24 mouse cellular contexts compared by ENCODE assay signal in the genomic region with DNA sequence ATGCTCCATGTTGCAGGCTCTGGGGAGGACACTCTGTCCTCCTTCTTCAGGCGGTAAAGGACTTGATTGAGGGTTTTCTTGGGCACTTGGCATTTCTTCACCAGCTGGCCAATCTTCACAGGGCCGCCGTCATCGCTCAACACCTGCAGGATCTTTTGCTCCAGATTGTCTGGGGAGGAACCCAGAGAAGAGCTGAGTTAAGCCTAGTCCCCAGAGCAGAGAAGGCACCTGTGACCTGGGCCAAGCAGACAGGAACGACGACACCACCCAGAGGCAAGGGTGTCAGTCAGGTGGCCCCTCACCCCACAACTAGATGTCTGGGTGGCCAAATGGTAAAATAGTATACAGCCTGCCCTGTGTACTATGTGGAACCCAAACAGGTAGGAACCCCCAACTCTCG. TPM values are rescaled to one million over a fixed set of nuclear protein-coding genes. Genes with fewer than 3 reads are reported as not detected.
DNase-seq lines count a peak whose midpoint lies in the region; ATAC-seq and TF ChIP-seq lines count a peak whose summit lies in the region.
"Had no signal": no experiment of that assay in that cellular context is flagged by ENCODE, and none has a peak within 500 bp of the region (broad histone marks: within the 10 kb centered on the region; RNA-seq: fewer than 3 reads in every experiment).

No protein-coding gene starts in this region.

- no peak overlapping the region for H3K27ac ChIP-seq in hindbrain, embryonic 10.5 days
- no peak overlapping the region for H3K27ac ChIP-seq in hindbrain, embryonic 11.5 days (ENCODE audit: low read depth, low read length)
- no peak overlapping the region for H3K27ac ChIP-seq in neural tube, embryonic 11.5 days (ENCODE audit: low read depth, low read length)
- no peak overlapping the region for H3K27ac ChIP-seq in neural tube, embryonic 15.5 days (replicated peaks)
- H3K27ac ChIP-seq in stomach, postnatal 0 days (replicated peaks) = no peak overlapping the region
- H3K27ac ChIP-seq in layer of hippocampus, adult 2 months = no peak overlapping the region
- H3K27ac ChIP-seq: forebrain, embryonic 15.5 days; hindbrain, postnatal 0 days; limb, embryonic 12.5 days; liver, embryonic 15.5 days; midbrain, embryonic 15.5 days had no signal

- H3K36me3 ChIP-seq in hindbrain, embryonic 10.5 days = no peaks in the 10 kb centered on the region
- no peaks in the 10 kb centered on the region for H3K36me3 ChIP-seq in hindbrain, embryonic 11.5 days (ENCODE audit: control insufficient read depth, insufficient read depth, low read length)
- H3K36me3 ChIP-seq in neural tube, embryonic 11.5 days (ENCODE audit: control insufficient read depth, insufficient read depth, low read length) = no peaks in the 10 kb centered on the region
- H3K36me3 ChIP-seq in neural tube, embryonic 15.5 days = no peaks in the 10 kb centered on the region
- H3K36me3 ChIP-seq in stomach, postnatal 0 days (ENCODE audit: control insufficient read depth, insufficient read depth, low read length) = no peaks in the 10 kb centered on the region
- H3K36me3 ChIP-seq: forebrain, embryonic 15.5 days; limb, embryonic 12.5 days; liver, embryonic 15.5 days; midbrain, embryonic 15.5 days had no signal

- no peaks in the 10 kb centered on the region for H3K9me3 ChIP-seq in hindbrain, embryonic 10.5 days
- H3K9me3 ChIP-seq in hindbrain, embryonic 11.5 days (ENCODE audit: control insufficient read depth, low read length) = no peaks in the 10 kb centered on the region
- H3K9me3 ChIP-seq in neural tube, embryonic 11.5 days (ENCODE audit: control insufficient read depth, low read length) = no peaks in the 10 kb centered on the region
- no peaks in the 10 kb centered on the region for H3K9me3 ChIP-seq in neural tube, embryonic 15.5 days (replicated peaks)
- no peaks in the 10 kb centered on the region for H3K9me3 ChIP-seq in stomach, postnatal 0 days (ENCODE audit: control insufficient read depth, low read length)
- H3K9me3 ChIP-seq: forebrain, embryonic 15.5 days; liver, embryonic 15.5 days; midbrain, embryonic 15.5 days had no signal

- no peak overlapping the region for H3K4me2 ChIP-seq in hindbrain, embryonic 11.5 days (replicated peaks; ENCODE audit: low read depth, low read length)
- no peak overlapping the region for H3K4me2 ChIP-seq in neural tube, embryonic 11.5 days (ENCODE audit: low read depth)
- H3K4me2 ChIP-seq in neural tube, embryonic 15.5 days = no peak overlapping the region
- H3K4me2 ChIP-seq in stomach, postnatal 0 days (replicated peaks; ENCODE audit: low read depth) = no peak overlapping the region
- H3K4me2 ChIP-seq: forebrain, embryonic 15.5 days; limb, embryonic 12.5 days; liver, embryonic 15.5 days; midbrain, embryonic 15.5 days had no signal

- no peak for TF ChIP-seq EP300 in stomach, postnatal 0 days (optimal IDR thresholded peaks at IDR 0.05)

- WGBS in hindbrain, embryonic 10.5 days = 86% methylated on average over 7 of the region's 7 CpGs
- 92% methylated on average over 7 of the region's 7 CpGs for WGBS in hindbrain, embryonic 11.5 days
- 87% methylated on average over 7 of the region's 7 CpGs for WGBS in neural tube, embryonic 11.5 days
- 89% methylated on average over 7 of the region's 7 CpGs for WGBS in neural tube, embryonic 15.5 days
- WGBS in stomach, postnatal 0 days = 89% methylated on average over 7 of the region's 7 CpGs

- H3K27me3 ChIP-seq in hindbrain, embryonic 10.5 days (ENCODE audit: insufficient read depth, poor library complexity, severe bottlenecking) = peaks cover 8% of the 10 kb centered on the region
- H3K27me3 ChIP-seq in hindbrain, embryonic 11.5 days (ENCODE audit: control insufficient read depth, insufficient read depth, low read length) = no peaks in the 10 kb centered on the region
- H3K27me3 ChIP-seq in neural tube, embryonic 11.5 days (ENCODE audit: control insufficient read depth, insufficient read depth, low read length) = no peaks in the 10 kb centered on the region
- no peaks in the 10 kb centered on the region for H3K27me3 ChIP-seq in neural tube, embryonic 15.5 days (replicated peaks)
- no peaks in the 10 kb centered on the region for H3K27me3 ChIP-seq in stomach, postnatal 0 days (ENCODE audit: control insufficient read depth, insufficient read depth, low read length)
- H3K27me3 ChIP-seq: forebrain, embryonic 15.5 days; midbrain, embryonic 15.5 days had no signal

- DNase-seq in hindbrain, embryonic 10.5 days (ENCODE audit: low spot score) = peak; percentile 1
- no peak for DNase-seq in hindbrain, embryonic 11.5 days (ENCODE audit: low spot score)
- peak; percentile 6 for DNase-seq in neural tube, embryonic 11.5 days (ENCODE audit: low spot score)
- peak; percentile 6 for DNase-seq in urinary bladder, postnatal 10 days (ENCODE audit: low spot score)
- DNase-seq in urinary bladder, postnatal 25 days (ENCODE audit: low spot score) = no peak
- DNase-seq in stomach, postnatal 0 days (ENCODE audit: low spot score) = peak; percentile 11
- no peak for DNase-seq in layer of hippocampus, adult 2 months (ENCODE audit: low spot score in 2 of 2)
- DNase-seq: adrenal gland, postnatal 10 days; cerebellum, adult 9-10 months; heart, postnatal 4 days; kidney, adult 8-10 months; layer of hippocampus, adult 9-11 months; right cerebral cortex, postnatal 25 days had no signal

- H3K4me1 ChIP-seq in hindbrain, embryonic 10.5 days (replicated peaks) = peaks cover 4% of the 10 kb centered on the region
- H3K4me1 ChIP-seq in hindbrain, embryonic 11.5 days (replicated peaks; ENCODE audit: control insufficient read depth, insufficient read depth, low read length) = no peaks in the 10 kb centered on the region
- no peaks in the 10 kb centered on the region for H3K4me1 ChIP-seq in neural tube, embryonic 11.5 days (ENCODE audit: control insufficient read depth, insufficient read depth, low read length)
- H3K4me1 ChIP-seq in neural tube, embryonic 15.5 days = no peaks in the 10 kb centered on the region
- no peaks in the 10 kb centered on the region for H3K4me1 ChIP-seq in stomach, postnatal 0 days (replicated peaks; ENCODE audit: control insufficient read depth, insufficient read depth)
- H3K4me1 ChIP-seq: forebrain, embryonic 15.5 days; limb, embryonic 12.5 days; liver, embryonic 15.5 days; midbrain, embryonic 15.5 days had no signal

- no peak overlapping the region for H3K4me3 ChIP-seq in hindbrain, embryonic 10.5 days
- H3K4me3 ChIP-seq in hindbrain, embryonic 11.5 days (ENCODE audit: low read depth, low read length) = no peak overlapping the region
- H3K4me3 ChIP-seq in neural tube, embryonic 11.5 days (ENCODE audit: low read depth, low read length) = no peak overlapping the region
- no peak overlapping the region for H3K4me3 ChIP-seq in neural tube, embryonic 15.5 days (replicated peaks)
- no peak overlapping the region for H3K4me3 ChIP-seq in stomach, postnatal 0 days (ENCODE audit: low read depth, low read length)
- no peak overlapping the region for H3K4me3 ChIP-seq in layer of hippocampus, adult 2 months
- H3K4me3 ChIP-seq: forebrain, embryonic 15.5 days; limb, embryonic 12.5 days; liver, embryonic 15.5 days; midbrain, embryonic 15.5 days; myocyte had no signal

- no peak for ATAC-seq in hindbrain, embryonic 11.5 days (ENCODE audit: low FRiP score)
- no peak for ATAC-seq in neural tube, embryonic 11.5 days (ENCODE audit: insufficient read depth, low FRiP score, low TSS enrichment)
- no peak for ATAC-seq in neural tube, embryonic 15.5 days (ENCODE audit: low FRiP score)
- ATAC-seq in stomach, postnatal 0 days (ENCODE audit: low FRiP score, low TSS enrichment) = no peak
- ATAC-seq: activated CD4-positive, CD25-positive, alpha-beta regulatory T cell, adult 4 months; forebrain, embryonic 15.5 days; hindbrain, postnatal 0 days; midbrain, embryonic 15.5 days had no signal

- no peak overlapping the region for H3K9ac ChIP-seq in hindbrain, embryonic 11.5 days (ENCODE audit: low read depth, low read length)
- H3K9ac ChIP-seq in neural tube, embryonic 11.5 days (ENCODE audit: low read length) = no peak overlapping the region
- H3K9ac ChIP-seq in neural tube, embryonic 15.5 days (replicated peaks) = no peak overlapping the region
- H3K9ac ChIP-seq in stomach, postnatal 0 days (ENCODE audit: low read length) = no peak overlapping the region
- H3K9ac ChIP-seq: forebrain, embryonic 15.5 days; limb, embryonic 12.5 days; liver, embryonic 15.5 days; midbrain, embryonic 15.5 days had no signal

- no peak for TF ChIP-seq CTCF in stomach, postnatal 0 days (IDR thresholded peaks at IDR 0.05; ENCODE audit: low read depth)
- no peak for TF ChIP-seq CTCF in layer of hippocampus, adult 2 months (conservative IDR thresholded peaks at IDR 0.05)

RNA-seq across cellular contexts. Expression of a gene that starts 1.9 kb away (rescaled TPM):
- polyA plus RNA-seq in hindbrain, embryonic 10.5 days (2016; fragmentation: Nextera tagmentation; extraction: Ambion mirVana) = 0.17 and 0.73 TPM in 2 replicates
- polyA plus RNA-seq in hindbrain, embryonic 11.5 days (2014; fragmentation: Nextera tagmentation; extraction: Ambion mirVana) = 0.33 TPM in 1 of 2 replicates, not detected in the other
- polyA plus RNA-seq in neural tube, embryonic 11.5 days (2014; fragmentation: Nextera tagmentation; extraction: Ambion mirVana) = not detected in 2 replicates
- 0.08 and 3.6 TPM in 2 replicates for polyA plus RNA-seq in neural tube, embryonic 15.5 days (2015; fragmentation: Nextera tagmentation; extraction: Ambion mirVana)
- 4.6 and 5.0 TPM in 2 replicates for polyA plus RNA-seq in stomach, postnatal 0 days (2015; fragmentation: Nextera tagmentation; extraction: Ambion mirVana)
- under 1 TPM in 1 of 2 experiments, not detected in 1; 0.28 TPM for total RNA-seq in layer of hippocampus, adult 2 months (2021)
- total RNA-seq: hindbrain, postnatal 0 days had no signal
- polyA plus RNA-seq: embryonic facial prominence, embryonic 11.5 days; heart, embryonic 14.5 days; limb, embryonic 12.5 days had no signal

RNA-seq across cellular contexts. Expression of a gene that starts 59.5 kb away (rescaled TPM):
- polyA plus RNA-seq in hindbrain, embryonic 10.5 days (2016; fragmentation: Nextera tagmentation; extraction: Ambion mirVana) = 1.3 and 2.9 TPM in 2 replicates
- 3.4 and 5.0 TPM in 2 replicates for polyA plus RNA-seq in hindbrain, embryonic 11.5 days (2014; fragmentation: Nextera tagmentation; extraction: Ambion mirVana)
- polyA plus RNA-seq in neural tube, embryonic 11.5 days (2014; fragmentation: Nextera tagmentation; extraction: Ambion mirVana) = 5.3 and 5.9 TPM in 2 replicates
- 4.5 and 4.6 TPM in 2 replicates for polyA plus RNA-seq in neural tube, embryonic 15.5 days (2015; fragmentation: Nextera tagmentation; extraction: Ambion mirVana)
- polyA plus RNA-seq in stomach, postnatal 0 days (2015; fragmentation: Nextera tagmentation; extraction: Ambion mirVana) = 6.1 and 7.0 TPM in 2 replicates
- total RNA-seq in layer of hippocampus, adult 2 months (2021) = 10 to 100 TPM; 20.4 to 24.0 TPM
- total RNA-seq: neutrophil, adult 5-6 weeks had no signal

Comparison
In these comparisons a context has a peak if more than half of its experiments do, and no peak if none do; other contexts are left out.
1. DNase-seq: peak in hindbrain, embryonic 10.5 days (single experiment), neural tube, embryonic 11.5 days (single experiment), urinary bladder, postnatal 10 days (single experiment) and stomach, postnatal 0 days (single experiment); none in hindbrain, embryonic 11.5 days (single experiment), urinary bladder, postnatal 25 days (single experiment) and layer of hippocampus, adult 2 months (0 of 2).